Mouse (Mus musculus) retina, postnatal 7 days (tissue): Measurements from ENCODE around the gene Kif1b.
A peak's percentile ranks its signal among the peaks of the same experiment; 100 is the strongest.

Source experiments
- DNase-seq: peaks from one replicate; pipeline ENCODE4 v3.0.0-alpha.2; 2012; ENCODE audit warnings: low read depth, low spot score

Gene Kif1b

GRCm38 (mm10) chr4:149314275-149314837, 6.9 kb upstream of the Kif1b start:
- DNase-seq = no peak

GRCm38 (mm10) chr4:149313558-149314253, 6.2 kb upstream of the Kif1b start:
- no peak for DNase-seq

- DNase-seq = no peak
Observed at GRCm38 (mm10) chr4:149311996-149312395, 4.5 kb upstream of the Kif1b start.

GRCm38 (mm10) chr4:149308491-149308820, 963 bp upstream of the Kif1b start:
- DNase-seq = no peak

GRCm38 (mm10) chr4:149306712-149307595, 539 bp downstream of the Kif1b start:
- peak; percentile 71 for DNase-seq

GRCm38 (mm10) chr4:149305761-149306711, 1.5 kb downstream of the Kif1b start:
- no peak for DNase-seq

GRCm38 (mm10) chr4:149304466-149304865, 3.0 kb downstream of the Kif1b start:
- no peak for DNase-seq

GRCm38 (mm10) chr4:149303502-149303901, 4.0 kb downstream of the Kif1b start:
- no peak for DNase-seq

GRCm38 (mm10) chr4:149302751-149303150, 4.7 kb downstream of the Kif1b start:
- DNase-seq = no peak

- DNase-seq = no peak
Observed at GRCm38 (mm10) chr4:149302136-149302535, 5.4 kb downstream of the Kif1b start.

GRCm38 (mm10) chr4:149296501-149296900, 11.0 kb downstream of the Kif1b start:
- no peak for DNase-seq

GRCm38 (mm10) chr4:149292984-149293383, 14.5 kb downstream of the Kif1b start:
- no peak for DNase-seq

- DNase-seq = no peak
Observed at GRCm38 (mm10) chr4:149291061-149291460, 16.4 kb downstream of the Kif1b start.

- DNase-seq = no peak
Observed at GRCm38 (mm10) chr4:149290157-149290750, 17.2 kb downstream of the Kif1b start.

GRCm38 (mm10) chr4:149286287-149287137, 21.0 kb downstream of the Kif1b start:
- no peak for DNase-seq

- no peak for DNase-seq
Observed at GRCm38 (mm10) chr4:149285691-149286090, 21.8 kb downstream of the Kif1b start.

GRCm38 (mm10) chr4:149283018-149283417, 24.5 kb downstream of the Kif1b start:
- DNase-seq = no peak

GRCm38 (mm10) chr4:149282025-149282738, 25.3 kb downstream of the Kif1b start:
- DNase-seq = no peak

GRCm38 (mm10) chr4:149277571-149277970, 29.9 kb downstream of the Kif1b start:
- peak; percentile 54 for DNase-seq
